Mouse (Mus musculus) neural tube, embryonic 15.5 days (tissue): ENCODE results near the gene Ppp2ca. TPM values are rescaled to one million over a fixed set of nuclear protein-coding genes. Genes with fewer than 3 reads are reported as not detected.
"Not testable (repeated sequence)": the region's sequence is repeated elsewhere in the genome, so short reads cannot be mapped to it uniquely, and the experiment has no call there.

Experiments
- ATAC-seq: fragments of 200-750 bp; cut with Nextera tagmentation; 2 replicates; pipeline ENCODE4 v1.8.0; 2017; ENCODE audit warnings: mild to moderate bottlenecking, moderate TSS enrichment, moderate library complexity; ENCODE audit not compliant: low FRiP score
- H3K27ac ChIP-seq: fragments of 300-500 bp; sonication (generic); replicated peaks from 2 replicates; pipeline ENCODE4 v1.5.1; 2015; ENCODE audit warnings: mild to moderate bottlenecking, inconsistent platforms
- H3K27me3 ChIP-seq: fragments of 300-500 bp; sonication (generic); replicated peaks from 2 replicates; pipeline ENCODE4 v1.6.1; 2015; ENCODE audit warnings: inconsistent platforms
- H3K36me3 ChIP-seq: fragments of 300-500 bp; sonication (generic); 2 replicates; pipeline ENCODE4 v1.6.1; 2015; ENCODE audit warnings: inconsistent platforms
- H3K4me1 ChIP-seq: fragments of 300-500 bp; sonication (generic); 2 replicates; pipeline ENCODE4 v1.6.1; 2015; ENCODE audit warnings: inconsistent platforms
- H3K4me2 ChIP-seq: fragments of 300-500 bp; sonication (generic); 2 replicates; pipeline ENCODE4 v1.6.1; 2015; ENCODE audit warnings: inconsistent platforms, mild to moderate bottlenecking, moderate library complexity
- H3K4me3 ChIP-seq: fragments of 300-500 bp; sonication (generic); replicated peaks from 2 replicates; pipeline ENCODE4 v1.5.1; 2015; ENCODE audit warnings: mild to moderate bottlenecking, inconsistent platforms
- H3K9ac ChIP-seq: fragments of 300-500 bp; sonication (generic); replicated peaks from 2 replicates; pipeline ENCODE4 v1.6.1; 2015; ENCODE audit warnings: mild to moderate bottlenecking, inconsistent platforms
- H3K9me3 ChIP-seq: fragments of 300-500 bp; sonication (generic); replicated peaks from 2 replicates; pipeline ENCODE4 v1.6.1; 2016; ENCODE audit warnings: inconsistent platforms
- WGBS: fragments of 180-500 bp; shearing (Covaris S2); methylation state at CpG from one replicate; pipeline ENCODE4 v1.1.7; 2015; ENCODE audit warnings: mixed read lengths; 5-methylcytosine and 5-hydroxymethylcytosine counted together
- polyA plus RNA-seq: library from polyadenylated mRNA; unstranded; fragments of >200 nt; fragmentation: Nextera tagmentation; extraction: Ambion mirVana; gene quantifications from 2 replicates; pipeline ENCODE4 v1.2.1, GENCODE M21; 2015

Ppp2ca gene
- polyA plus RNA-seq, 1 experiment from 2014 or later = 130 TPM

DNA sequence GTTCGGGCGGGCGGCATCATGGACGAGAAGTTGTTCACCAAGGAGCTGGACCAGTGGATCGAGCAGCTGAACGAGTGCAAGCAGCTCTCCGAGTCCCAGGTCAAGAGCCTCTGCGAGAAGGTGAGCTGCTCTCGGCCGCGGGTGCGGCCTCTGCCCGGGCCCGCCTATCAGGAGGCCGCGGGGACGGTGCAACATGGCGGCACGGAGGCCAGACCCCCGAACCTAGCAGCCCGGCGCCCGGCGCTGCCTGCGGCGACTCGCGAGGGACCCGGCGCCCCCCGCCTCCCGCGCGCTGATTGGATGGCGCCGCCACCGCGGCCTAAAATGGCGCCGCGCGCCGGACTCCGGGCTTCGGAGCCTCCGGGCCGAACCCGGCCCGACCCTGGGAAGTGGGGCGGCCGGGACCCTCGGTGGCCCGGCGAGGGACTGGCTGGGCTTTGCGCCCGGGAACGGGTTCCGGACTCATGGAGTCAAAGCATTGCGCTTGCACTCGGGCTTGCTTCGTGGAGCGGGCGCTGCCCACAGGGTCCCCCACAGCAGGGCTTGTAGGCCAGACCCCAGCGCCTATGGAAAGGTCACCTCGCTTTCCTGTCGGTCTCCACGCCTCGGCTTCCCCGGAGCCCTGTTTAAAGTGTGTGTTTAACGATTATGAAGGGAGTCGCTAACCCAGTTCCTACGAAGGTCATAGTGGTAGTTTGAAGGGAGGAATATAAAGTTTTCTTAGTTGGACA, 715 bp downstream of the Ppp2ca start:
- H3K27me3 ChIP-seq = no peaks in the 10 kb centered on the region
- ATAC-seq = peak; percentile 89

DNA sequence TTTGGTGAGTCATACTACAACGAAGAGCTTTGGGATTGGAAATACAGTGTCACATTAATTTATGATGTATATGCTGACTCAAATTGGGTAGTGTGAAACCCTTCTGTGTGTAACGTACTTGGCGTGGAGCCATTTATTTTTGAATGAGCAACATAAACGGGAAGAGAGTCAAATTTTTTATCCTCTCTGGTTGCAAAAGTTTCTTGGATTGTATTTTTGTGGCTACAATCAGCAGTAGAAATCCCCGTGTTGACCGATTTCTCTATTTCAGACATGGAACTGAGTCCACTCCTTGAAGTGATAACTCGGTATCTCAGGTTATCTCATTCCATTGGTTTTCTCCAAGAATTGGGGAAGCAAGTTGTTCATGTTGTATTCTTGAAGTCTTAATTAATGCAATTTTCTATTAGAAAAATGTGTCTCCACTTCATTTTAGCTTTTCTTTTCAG, 1.3 kb downstream of the Ppp2ca start:
- Histone ChIP-seq H3K27ac (peak overlapping the region; percentile 99), H3K4me3 (peak overlapping the region; percentile 86), H3K9me3 (no peaks in the 10 kb centered on the region), H3K36me3 (no peaks in the 10 kb centered on the region), H3K27me3 (no peaks in the 10 kb centered on the region), H3K4me2 (peak overlapping the region; percentile 76), H3K4me1 (peaks cover 42% of the 10 kb centered on the region), H3K9ac (peak overlapping the region; percentile 94)
- WGBS = 6% methylated on average over 7 of the region's 7 CpGs
- no peak for ATAC-seq

More for the DNA sequence above, 715 bp downstream of the Ppp2ca start:
- Histone ChIP-seq H3K4me2 (peak overlapping the region; percentile 76), H3K4me3 (peak overlapping the region; percentile 86), H3K4me1 (peaks cover 38% of the 10 kb centered on the region), H3K9me3 (no peaks in the 10 kb centered on the region), H3K36me3 (no peaks in the 10 kb centered on the region), H3K9ac (peak overlapping the region; percentile 94), H3K27ac (peak overlapping the region; percentile 99)
- under 1% methylated on average over 69 of the region's 72 CpGs for WGBS

DNA sequence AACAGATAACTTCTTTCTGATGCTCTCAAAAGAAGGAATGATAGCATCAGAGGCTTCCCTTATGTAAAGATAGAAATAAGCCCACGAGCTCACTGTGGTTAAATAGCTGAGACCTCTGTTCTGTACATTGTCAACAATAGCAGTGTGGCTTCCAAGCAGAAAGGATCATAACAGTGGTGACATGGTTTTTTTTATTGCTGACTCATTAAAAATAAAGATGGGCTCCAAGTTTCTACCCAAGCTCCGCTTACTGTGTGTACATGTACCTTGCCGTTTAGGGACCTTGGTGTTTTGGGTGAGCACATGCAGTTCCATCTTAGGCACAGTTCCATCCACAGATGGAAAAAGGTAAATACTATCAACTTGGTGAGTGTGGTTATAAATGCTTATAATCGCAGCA, 4.5 kb downstream of the Ppp2ca start:
- Histone ChIP-seq H3K4me2 (no peak overlapping the region), H3K36me3 (no peaks in the 10 kb centered on the region), H3K27me3 (no peaks in the 10 kb centered on the region), H3K9ac (no peak overlapping the region), H3K27ac (no peak overlapping the region), H3K4me1 (peaks cover 51% of the 10 kb centered on the region), H3K9me3 (no peaks in the 10 kb centered on the region), H3K4me3 (no peak overlapping the region)
- 89% methylated on average over 4 of the region's 4 CpGs for whole genome bisulfite sequencing
- ATAC-seq = no peak

DNA sequence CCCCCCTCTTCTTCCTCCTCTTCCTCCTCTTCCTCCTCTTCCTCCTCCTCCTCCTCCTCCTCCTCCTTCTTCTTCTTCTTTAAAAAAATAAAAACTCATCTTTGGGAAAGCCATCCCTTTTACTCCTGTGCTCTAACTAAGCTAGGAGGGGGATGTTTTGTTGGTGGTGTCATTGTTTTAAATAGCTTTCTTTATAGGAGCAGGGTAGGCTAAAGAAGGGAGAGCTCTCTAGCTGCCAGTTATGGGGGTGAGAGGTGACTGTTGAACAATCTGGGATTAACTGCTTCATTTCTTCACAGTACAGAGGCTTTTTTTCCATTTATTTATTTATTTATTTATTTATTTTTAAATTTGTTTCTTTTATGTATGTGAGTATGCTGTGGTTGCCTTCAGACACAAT, 7.0 kb downstream of the Ppp2ca start:
- ATAC-seq = no peak
- H3K27ac ChIP-seq = no peak overlapping the region
- H3K9me3 ChIP-seq = no peaks in the 10 kb centered on the region
- no peak overlapping the region for H3K9ac ChIP-seq
- no peaks in the 10 kb centered on the region for H3K36me3 ChIP-seq
- no peak overlapping the region for H3K4me2 ChIP-seq
- H3K4me1 ChIP-seq = peaks cover 41% of the 10 kb centered on the region
- H3K27me3 ChIP-seq = no peaks in the 10 kb centered on the region
- no peak overlapping the region for H3K4me3 ChIP-seq

DNA sequence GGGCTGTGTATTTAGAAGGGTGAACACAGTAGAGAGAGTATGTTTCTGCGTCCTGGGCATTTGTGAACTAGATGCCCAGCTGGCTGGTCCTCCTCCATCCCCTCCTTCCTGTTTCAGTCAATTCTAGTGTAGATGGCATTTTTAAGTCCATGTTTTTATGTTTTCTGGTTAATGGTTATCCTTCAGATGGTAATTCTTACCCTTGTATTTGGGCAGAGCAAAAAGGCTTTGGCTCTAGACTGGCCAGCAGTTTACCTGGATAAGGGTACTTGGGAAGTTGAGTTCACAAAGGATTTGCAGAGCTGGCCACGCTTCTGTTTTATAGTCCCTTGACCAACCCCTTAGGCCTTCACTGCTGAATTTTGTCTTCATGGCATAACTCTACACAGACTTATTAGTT, 7.6 kb downstream of the Ppp2ca start:
- H3K9me3 ChIP-seq = no peaks in the 10 kb centered on the region
- H3K36me3 ChIP-seq = no peaks in the 10 kb centered on the region
- 90% methylated on average over 2 of the region's 2 CpGs for WGBS
- H3K4me2 ChIP-seq = no peak overlapping the region
- no peak overlapping the region for H3K4me3 ChIP-seq
- ATAC-seq = no peak
- no peak overlapping the region for H3K9ac ChIP-seq
- peaks cover 36% of the 10 kb centered on the region for H3K4me1 ChIP-seq
- no peaks in the 10 kb centered on the region for H3K27me3 ChIP-seq
- H3K27ac ChIP-seq = no peak overlapping the region

DNA sequence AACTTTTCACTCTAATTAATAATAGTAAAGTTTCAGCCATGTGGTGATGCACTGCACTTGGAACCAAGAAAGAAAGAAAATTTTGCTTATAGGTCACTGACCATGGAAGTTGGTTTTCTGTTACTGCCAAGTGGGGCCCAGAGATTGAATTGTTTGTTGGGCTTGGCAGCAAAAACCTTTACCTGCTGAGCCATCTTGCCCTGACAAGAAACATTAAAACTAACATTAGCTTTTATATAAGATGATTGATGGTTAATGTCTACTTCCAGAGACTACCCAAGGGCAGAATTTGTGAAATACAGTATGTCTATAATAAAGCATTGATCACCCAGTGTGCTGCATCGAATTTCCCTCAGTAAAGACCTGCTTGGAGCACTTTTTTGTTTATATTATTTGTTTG, 8.0 kb downstream of the Ppp2ca start:
- Histone ChIP-seq H3K27me3 (no peaks in the 10 kb centered on the region), H3K4me1 (peaks cover 32% of the 10 kb centered on the region), H3K9me3 (no peaks in the 10 kb centered on the region), H3K36me3 (no peaks in the 10 kb centered on the region), H3K4me3 (no peak overlapping the region), H3K27ac (no peak overlapping the region), H3K9ac (no peak overlapping the region), H3K4me2 (no peak overlapping the region)
- WGBS = 91% methylated on average over 1 of the region's 1 CpGs
- ATAC-seq = no peak

DNA sequence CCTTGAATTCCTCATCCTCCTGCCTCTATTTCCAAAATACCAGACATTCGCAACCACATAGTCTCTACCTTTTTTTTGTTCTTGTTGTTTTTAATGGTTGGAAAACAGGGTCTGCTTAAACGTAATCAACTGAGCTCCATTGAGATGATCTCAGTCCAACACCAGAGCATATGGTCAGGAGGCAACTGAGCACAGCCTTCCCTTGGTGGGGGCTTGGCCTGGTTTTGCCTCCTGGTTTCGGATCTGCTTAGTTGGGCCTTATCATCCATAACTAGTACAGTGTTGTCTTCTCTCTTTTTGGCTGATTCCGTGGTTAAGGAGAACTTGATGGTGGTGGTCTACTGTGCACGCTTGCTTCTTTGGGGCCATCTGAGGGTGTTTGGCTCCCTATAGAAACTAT, 10.3 kb downstream of the Ppp2ca start:
- ATAC-seq = no peak
- Histone ChIP-seq H3K4me3 (no peak overlapping the region), H3K27ac (no peak overlapping the region), H3K27me3 (no peaks in the 10 kb centered on the region), H3K4me2 (no peak overlapping the region), H3K4me1 (peaks cover 19% of the 10 kb centered on the region), H3K36me3 (no peaks in the 10 kb centered on the region; the same call in 1 of the 2 replicates), H3K9ac (no peak overlapping the region), H3K9me3 (no peaks in the 10 kb centered on the region)
- 94% methylated on average over 5 of the region's 5 CpGs for WGBS

DNA sequence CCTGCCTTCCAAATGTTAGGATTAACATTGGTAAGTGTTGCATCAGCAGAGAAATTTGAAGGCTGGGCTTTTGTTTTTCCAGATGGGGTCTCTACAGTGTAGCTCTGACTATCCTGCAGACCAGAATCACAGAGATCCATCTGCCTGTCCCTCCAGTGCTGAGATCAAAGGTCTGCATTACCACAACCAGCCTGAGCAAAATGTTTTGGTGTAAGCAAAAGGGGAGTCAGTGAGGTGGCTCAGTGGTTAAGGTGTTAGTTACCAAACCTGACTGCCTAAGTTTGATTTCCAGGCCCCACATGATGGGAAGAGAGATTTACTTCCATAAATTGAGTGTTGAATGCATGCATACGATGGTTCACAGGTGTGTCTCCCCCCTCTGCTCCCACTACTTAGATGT, 10.9 kb downstream of the Ppp2ca start:
- Histone ChIP-seq H3K4me1 (peaks cover 16% of the 10 kb centered on the region), H3K27ac (no peak overlapping the region), H3K4me3 (no peak overlapping the region), H3K9me3 (no peaks in the 10 kb centered on the region), H3K36me3 (peaks cover 2% of the 10 kb centered on the region), H3K9ac (no peak overlapping the region), H3K4me2 (no peak overlapping the region), H3K27me3 (no peaks in the 10 kb centered on the region)
- ATAC-seq = no peak
- 90% methylated on average over 1 of the region's 1 CpGs for WGBS

DNA sequence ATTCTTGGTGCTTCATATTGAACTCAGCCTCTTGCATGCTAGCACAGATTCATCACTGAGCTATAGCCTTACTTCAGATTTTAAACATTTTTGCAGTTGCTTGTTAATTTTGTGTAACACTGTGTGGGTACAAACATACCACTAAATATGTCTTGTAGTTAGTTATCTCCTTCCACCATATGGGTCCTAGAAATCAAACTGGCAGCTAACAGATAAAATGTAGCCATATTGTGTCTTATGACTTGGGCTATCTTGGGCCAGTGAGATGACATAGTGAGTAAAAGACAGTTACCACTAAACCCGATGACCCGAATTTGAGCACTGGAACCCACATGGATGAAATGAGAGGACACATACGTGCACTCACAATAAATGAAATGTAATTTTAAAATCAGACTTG, 17.0 kb downstream of the Ppp2ca start:
- peaks cover 58% of the 10 kb centered on the region for H3K36me3 ChIP-seq
- no peak overlapping the region for H3K4me2 ChIP-seq
- ATAC-seq = no peak
- 95% methylated on average over 3 of the region's 3 CpGs for WGBS
- no peaks in the 10 kb centered on the region for H3K27me3 ChIP-seq
- no peaks in the 10 kb centered on the region for H3K9me3 ChIP-seq
- H3K4me1 ChIP-seq = no peaks in the 10 kb centered on the region
- no peak overlapping the region for H3K9ac ChIP-seq
- H3K4me3 ChIP-seq = no peak overlapping the region
- no peak overlapping the region for H3K27ac ChIP-seq

DNA sequence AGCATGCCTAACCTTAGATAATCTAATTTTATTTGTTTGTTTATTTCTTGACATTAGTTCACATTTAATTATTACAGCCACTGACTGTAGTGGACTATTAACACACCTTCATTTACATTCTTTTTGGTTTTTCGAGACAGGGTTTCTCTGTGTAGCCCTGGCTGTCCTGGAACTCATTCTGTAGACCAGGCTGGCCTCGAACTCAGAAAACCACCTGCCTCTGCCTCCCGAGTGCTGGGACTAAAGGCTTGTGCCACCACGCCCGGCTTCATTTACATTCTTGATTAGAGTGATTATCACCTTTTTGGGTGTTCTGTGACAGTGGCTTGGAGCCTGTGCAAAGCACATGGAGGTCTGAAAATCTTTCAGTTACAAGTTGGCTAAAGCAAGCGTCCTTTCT, 17.6 kb downstream of the Ppp2ca start:
- H3K27ac ChIP-seq, H3K4me2 ChIP-seq, H3K9me3 ChIP-seq, H3K4me1 ChIP-seq, ATAC-seq, H3K4me3 ChIP-seq, H3K9ac ChIP-seq, H3K27me3 ChIP-seq: not testable (repeated sequence)
- H3K36me3 ChIP-seq = peaks cover 62% of the 10 kb centered on the region
- 95% methylated on average over 6 of the region's 6 CpGs for WGBS

DNA sequence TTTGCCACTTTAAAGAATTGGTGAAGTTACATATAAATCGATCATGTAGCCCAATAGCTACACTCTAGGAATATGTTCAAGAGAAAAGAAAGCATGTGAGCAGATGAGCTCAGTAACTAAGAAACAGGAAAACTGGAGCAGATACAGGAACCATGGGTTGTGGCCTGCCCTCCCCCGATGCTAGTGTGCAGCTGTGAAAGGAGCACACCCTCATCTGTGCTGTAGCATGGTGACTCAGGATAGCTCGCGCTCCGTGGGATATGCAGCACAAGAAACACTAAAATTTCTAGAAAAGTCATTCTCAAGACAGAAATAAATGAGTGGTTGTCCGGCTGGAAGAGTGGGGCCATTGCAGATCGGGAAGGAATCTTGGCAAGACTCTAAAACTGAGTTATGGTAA, 18.7 kb downstream of the Ppp2ca start:
- no peak for ATAC-seq
- H3K27ac ChIP-seq = no peak overlapping the region
- no peak overlapping the region for H3K4me2 ChIP-seq
- H3K9me3 ChIP-seq = no peaks in the 10 kb centered on the region
- no peaks in the 10 kb centered on the region for H3K4me1 ChIP-seq
- peaks cover 73% of the 10 kb centered on the region for H3K36me3 ChIP-seq
- no peak overlapping the region for H3K4me3 ChIP-seq
- 98% methylated on average over 7 of the region's 7 CpGs for WGBS
- no peak overlapping the region for H3K9ac ChIP-seq
- no peaks in the 10 kb centered on the region for H3K27me3 ChIP-seq

DNA sequence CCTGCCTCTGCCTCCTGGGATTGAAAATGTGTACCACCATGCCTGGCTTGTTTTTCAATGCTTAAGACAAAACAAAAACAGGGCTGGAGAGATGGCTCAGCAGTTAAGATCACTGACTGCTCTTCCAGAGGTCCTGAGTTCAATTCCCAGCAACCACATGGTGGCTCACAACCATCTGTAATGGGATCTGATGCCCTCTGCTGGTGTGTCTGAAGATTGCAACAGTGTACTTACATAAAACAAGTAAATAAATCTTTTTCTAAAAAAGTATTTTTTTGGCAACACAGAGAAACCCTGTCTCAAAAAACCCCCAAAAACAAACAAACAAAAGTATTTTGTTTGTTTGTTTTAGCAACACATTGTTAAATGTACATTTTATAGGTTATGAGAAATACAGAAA, 21.9 kb downstream of the Ppp2ca start:
- peaks cover 90% of the 10 kb centered on the region for H3K36me3 ChIP-seq
- not testable (repeated sequence) for H3K4me2 ChIP-seq, ATAC-seq, H3K9me3 ChIP-seq, H3K9ac ChIP-seq, H3K27me3 ChIP-seq, H3K4me1 ChIP-seq, H3K27ac ChIP-seq, H3K4me3 ChIP-seq
